Mouse (Mus musculus) cerebellum, adult 2 months (tissue): ENCODE measurements at regions not wholly inside any gene's neighbourhood (a gene's known extent, or its start where the extent isn't known, plus 50 kb on each side); places are given as distances from the start of the nearest gene placed in this dataset.
A peak's percentile ranks its signal among the peaks of the same experiment; 100 is the strongest.

Source experiments
- DNase-seq, 2 experiments: peaks; one replicate each; pipeline ENCODE4 v3.0.0; 2021
- H3K27ac ChIP-seq: fragments of 200-500 bp; 2 replicates; pipeline ENCODE4 v1.5.1; 2012; ENCODE audit warnings: low read length, control low read depth, inconsistent platforms; ENCODE audit not compliant: insufficient read depth
- H3K27me3 ChIP-seq: fragments of 200-500 bp; 2 replicates; pipeline ENCODE4 v1.6.1; 2012; ENCODE audit warnings: inconsistent platforms, mild to moderate bottlenecking, low read length, moderate library complexity; ENCODE audit not compliant: control insufficient read depth, insufficient read depth
- H3K4me1 ChIP-seq: fragments of 200-500 bp; 2 replicates; pipeline ENCODE4 v1.6.1; 2011; ENCODE audit warnings: low read length; ENCODE audit not compliant: control insufficient read depth, insufficient read depth
- H3K4me3 ChIP-seq: fragments of 200-500 bp; replicated peaks from 2 replicates; pipeline ENCODE3; 2011; ENCODE audit warnings: mild to moderate bottlenecking, low read depth, low read length, control low read depth; ENCODE audit not compliant: insufficient read depth
- CTCF ChIP-seq: fragments of 200-500 bp; IDR thresholded peaks from 2 replicates; pipeline ENCODE4 v1.5.1; 2011; ENCODE audit warnings: low read depth, mild to moderate bottlenecking, control low read depth, low read length, moderate library complexity, borderline replicate concordance; ENCODE audit not compliant: insufficient read depth
- POLR2A ChIP-seq: fragments of 200-500 bp; IDR thresholded peaks from 2 replicates; pipeline ENCODE4 v1.6.1; 2011; ENCODE audit warnings: low read length, control low read depth, borderline replicate concordance; ENCODE audit not compliant: insufficient read depth
- WGBS: fragments of 180-500 bp; shearing (Covaris S2); methylation state at CpG from one replicate; pipeline ENCODE4 v1.1.7; 2018; 5-methylcytosine and 5-hydroxymethylcytosine counted together

- DNase-seq, result peak in 1 of 2 experiments; percentile 46
- Histone ChIP-seq H3K27ac (no peak overlapping the region), H3K4me1 (peaks cover 5% of the 10 kb centered on the region; the same call in 1 of the 2 replicates), H3K4me3 (no peak overlapping the region), H3K27me3 (no peaks in the 10 kb centered on the region)
- TF ChIP-seq POLR2A (no peak), CTCF (no peak)
- WGBS, result 61% methylated on average over 8 of the region's 8 CpGs
Observed at GRCm38 (mm10) chr3:101524905-101525304, 79.6 kb downstream of the Atp1a1 start.

GRCm38 (mm10) chr3:101524444-101524843, 80.0 kb downstream of the Atp1a1 start:
- WGBS, result 63% methylated on average over 6 of the region's 6 CpGs

GRCm38 (mm10) chr3:101523239-101523638, 81.2 kb downstream of the Atp1a1 start:
- peaks cover 5% of the 10 kb centered on the region; the same call in 1 of the 2 replicates for H3K4me1 ChIP-seq
- no peak for DNase-seq
- H3K4me3 ChIP-seq, result no peak overlapping the region
- TF ChIP-seq CTCF (no peak), POLR2A (no peak)
- 93% methylated on average over 5 of the region's 5 CpGs for WGBS
- H3K27ac ChIP-seq, result no peak overlapping the region
- H3K27me3 ChIP-seq, result no peaks in the 10 kb centered on the region

More at GRCm38 (mm10) chr3:101524444-101524843, 80.0 kb downstream of the Atp1a1 start:
- no peak for DNase-seq
- TF ChIP-seq CTCF (no peak), POLR2A (no peak)
- H3K27me3 ChIP-seq, result no peaks in the 10 kb centered on the region
- peaks cover 5% of the 10 kb centered on the region; the same call in 1 of the 2 replicates for H3K4me1 ChIP-seq
- H3K27ac ChIP-seq, result no peak overlapping the region
- no peak overlapping the region for H3K4me3 ChIP-seq

GRCm38 (mm10) chr3:101522246-101522920, 82.1 kb downstream of the Atp1a1 start:
- Histone ChIP-seq H3K4me3 (no peak overlapping the region), H3K27ac (no peak overlapping the region), H3K27me3 (no peaks in the 10 kb centered on the region), H3K4me1 (peaks cover 5% of the 10 kb centered on the region; the same call in 1 of the 2 replicates)
- TF ChIP-seq CTCF (no peak), POLR2A (no peak)
- 43% methylated on average over 9 of the region's 9 CpGs for WGBS
- DNase-seq, result peak; percentile 55 to 66

GRCm38 (mm10) chr3:101521155-101521554, 83.3 kb downstream of the Atp1a1 start:
- Histone ChIP-seq H3K4me1 (peaks cover 8% of the 10 kb centered on the region; the same call in 1 of the 2 replicates), H3K27ac (no peak overlapping the region), H3K4me3 (no peak overlapping the region), H3K27me3 (no peaks in the 10 kb centered on the region)
- TF ChIP-seq CTCF (no peak), POLR2A (no peak)
- no peak for DNase-seq
- WGBS, result 91% methylated on average over 5 of the region's 5 CpGs

- TF ChIP-seq CTCF, result no peak
- no peak for TF ChIP-seq POLR2A
- Histone ChIP-seq H3K27me3 (no peaks in the 10 kb centered on the region), H3K4me3 (no peak overlapping the region), H3K4me1 (peaks cover 8% of the 10 kb centered on the region; the same call in 1 of the 2 replicates), H3K27ac (no peak overlapping the region)
- WGBS, result 87% methylated on average over 6 of the region's 6 CpGs
- DNase-seq, result no peak
Observed at GRCm38 (mm10) chr3:101520115-101520514, 84.4 kb downstream of the Atp1a1 start.

GRCm38 (mm10) chr3:101519551-101519950, 84.9 kb downstream of the Atp1a1 start:
- 95% methylated on average over 5 of the region's 5 CpGs for WGBS
- no peaks in the 10 kb centered on the region for H3K27me3 ChIP-seq
- no peak for DNase-seq
- H3K4me3 ChIP-seq, result no peak overlapping the region
- no peak overlapping the region for H3K27ac ChIP-seq
- TF ChIP-seq CTCF (no peak), POLR2A (no peak)
- H3K4me1 ChIP-seq, result peaks cover 8% of the 10 kb centered on the region; the same call in 1 of the 2 replicates

- peaks cover 8% of the 10 kb centered on the region; the same call in 1 of the 2 replicates for H3K4me1 ChIP-seq
- no peak overlapping the region for H3K4me3 ChIP-seq
- TF ChIP-seq CTCF (no peak), POLR2A (no peak)
- no peak for DNase-seq
- no peak overlapping the region for H3K27ac ChIP-seq
- no peaks in the 10 kb centered on the region for H3K27me3 ChIP-seq
- WGBS, result 76% methylated on average over 6 of the region's 6 CpGs
Observed at GRCm38 (mm10) chr3:101518810-101519209, 85.7 kb downstream of the Atp1a1 start.
